Mouse (Mus musculus) bone marrow, adult 2 months (tissue): Measurements from ENCODE around the gene Tfip11.

Experiments
- CTCF ChIP-seq: fragments of 200-500 bp; IDR thresholded peaks from 2 replicates; pipeline ENCODE4 v1.5.1; 2011; ENCODE audit warnings: low read length, control low read depth; ENCODE audit not compliant: control insufficient read depth, insufficient read depth
- POLR2A ChIP-seq: fragments of 200-500 bp; IDR thresholded peaks from 2 replicates; pipeline ENCODE4 v1.6.1; 2011; ENCODE audit warnings: low read depth, mild to moderate bottlenecking, control low read depth, low read length, borderline replicate concordance; ENCODE audit not compliant: control insufficient read depth

GRCm38 (mm10) chr5:112298226-112298988 is 27.8 kb upstream of the Tfip11 start:
- TF ChIP-seq CTCF = no peak
- TF ChIP-seq POLR2A = no peak
